Mouse (Mus musculus): ENCODE data around the gene Lrmda. TPM values are rescaled to one million over a fixed set of nuclear protein-coding genes. Genes with fewer than 3 reads are reported as not detected.

The Lrmda gene
- polyA plus RNA-seq, 1 experiment from 2014 or later = 0.57 TPM

DNA sequence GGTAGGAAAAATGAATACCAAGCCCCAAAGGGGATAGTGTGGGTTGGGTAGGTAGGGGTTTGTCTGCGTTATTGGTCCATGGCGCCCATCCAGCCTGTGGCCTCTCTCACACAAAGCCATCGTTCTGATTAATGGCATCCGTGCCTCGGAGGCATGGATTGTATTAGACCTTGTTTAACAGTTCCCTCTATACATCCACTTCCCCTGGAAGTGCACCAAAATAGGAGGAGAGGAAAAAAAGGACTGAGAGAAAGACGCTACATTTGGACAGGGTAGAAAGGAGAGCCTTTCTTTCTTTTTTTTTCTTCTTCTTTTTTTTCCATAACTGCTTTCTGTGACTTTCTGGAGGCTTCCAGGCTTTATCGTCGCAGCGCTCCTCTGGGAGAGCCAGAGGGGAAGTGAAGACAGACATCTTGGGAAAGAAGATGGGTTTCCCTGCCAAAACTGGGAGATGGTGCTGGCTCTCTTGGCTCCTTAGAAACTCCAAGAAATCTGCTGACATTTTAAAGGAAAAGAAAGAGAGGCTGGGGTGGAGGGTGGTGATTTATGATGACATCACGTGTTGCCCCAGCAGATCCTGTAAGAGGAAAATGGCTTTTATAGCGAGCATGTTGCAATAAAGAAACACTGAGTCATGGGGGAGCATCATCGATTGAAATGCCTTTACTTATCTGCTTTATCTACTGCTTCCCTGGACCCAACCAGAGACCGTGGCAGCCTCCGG, 32.6 kb downstream of the Lrmda start:
- Histone ChIP-seq H3K9me3 (no peaks in the 10 kb centered on the region), H3K9ac (no peak overlapping the region), H3K4me3 (replicated peaks) (no peak overlapping the region), H3K27me3 (replicated peaks) (no peaks in the 10 kb centered on the region), H3K27ac (peak overlapping the region; percentile 57), H3K4me2 (no peak overlapping the region), H3K36me3 (no peaks in the 10 kb centered on the region), H3K4me1 (peaks cover 23% of the 10 kb centered on the region)
- no peak for ATAC-seq (ENCODE audit: insufficient read depth, low FRiP score, low read depth)
- 45% methylated on average over 14 of the region's 14 CpGs for WGBS

DNA sequence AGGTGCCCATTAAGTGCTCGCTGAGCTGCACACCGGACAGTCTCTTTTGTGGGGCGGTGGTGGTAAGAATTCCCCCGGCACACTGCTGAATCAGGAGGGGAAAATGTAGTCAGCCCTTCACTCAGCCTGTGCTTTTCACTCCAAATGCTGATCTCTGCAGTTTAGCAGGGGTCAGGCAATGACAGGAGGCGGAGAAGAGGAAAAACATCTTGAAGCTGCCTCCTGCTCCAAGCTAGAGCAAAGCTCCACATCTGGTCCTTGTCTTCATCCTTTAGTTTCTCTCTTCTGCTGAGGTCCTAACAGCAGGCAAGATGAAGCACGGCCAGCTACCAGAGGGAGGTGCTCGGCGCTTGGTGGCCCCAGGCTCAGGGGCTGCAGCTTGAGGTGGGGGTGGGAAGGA, 36.1 kb downstream of the Lrmda start:
- no peak overlapping the region; the same call in 1 of the 2 replicates for H3K4me2 ChIP-seq
- H3K4me3 ChIP-seq (replicated peaks) = no peak overlapping the region
- H3K9ac ChIP-seq = no peak overlapping the region
- ATAC-seq (ENCODE audit: insufficient read depth, low FRiP score, low read depth) = peak; percentile 55
- peak overlapping the region; percentile 73 for H3K27ac ChIP-seq
- H3K4me1 ChIP-seq = peaks cover 23% of the 10 kb centered on the region
- no peaks in the 10 kb centered on the region for H3K9me3 ChIP-seq
- H3K36me3 ChIP-seq = no peaks in the 10 kb centered on the region
- H3K27me3 ChIP-seq (replicated peaks) = no peaks in the 10 kb centered on the region
- 44% methylated on average over 8 of the region's 8 CpGs for WGBS

DNA sequence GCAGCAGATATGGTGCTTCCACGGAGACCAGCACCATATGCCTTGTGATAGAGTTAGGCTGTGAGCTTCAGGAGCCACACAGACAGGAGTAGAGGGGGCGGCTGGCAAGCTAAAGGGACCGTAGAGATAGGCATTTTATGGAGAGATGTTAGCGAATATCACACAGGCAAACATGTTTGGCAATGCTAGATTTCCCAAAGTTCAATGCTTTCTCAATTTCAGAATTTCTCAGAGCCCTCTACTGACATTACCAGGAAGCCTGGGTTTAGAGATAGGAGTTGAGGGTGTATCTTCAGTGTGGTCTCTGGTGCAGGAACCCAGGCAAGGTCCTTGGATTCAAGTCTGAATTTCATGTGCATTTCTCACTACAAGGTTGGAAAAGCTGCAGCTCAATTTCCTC, 36.7 kb downstream of the Lrmda start:
- H3K4me3 ChIP-seq (replicated peaks) = no peak overlapping the region
- H3K4me2 ChIP-seq = no peak overlapping the region
- no peak for ATAC-seq (ENCODE audit: insufficient read depth, low FRiP score, low read depth)
- H3K9me3 ChIP-seq = no peaks in the 10 kb centered on the region
- H3K4me1 ChIP-seq = peaks cover 23% of the 10 kb centered on the region
- H3K36me3 ChIP-seq = no peaks in the 10 kb centered on the region
- H3K27me3 ChIP-seq (replicated peaks) = no peaks in the 10 kb centered on the region
- no peak overlapping the region for H3K9ac ChIP-seq
- WGBS = 71% methylated on average over 4 of the region's 4 CpGs
- H3K27ac ChIP-seq = peak overlapping the region; percentile 73

DNA sequence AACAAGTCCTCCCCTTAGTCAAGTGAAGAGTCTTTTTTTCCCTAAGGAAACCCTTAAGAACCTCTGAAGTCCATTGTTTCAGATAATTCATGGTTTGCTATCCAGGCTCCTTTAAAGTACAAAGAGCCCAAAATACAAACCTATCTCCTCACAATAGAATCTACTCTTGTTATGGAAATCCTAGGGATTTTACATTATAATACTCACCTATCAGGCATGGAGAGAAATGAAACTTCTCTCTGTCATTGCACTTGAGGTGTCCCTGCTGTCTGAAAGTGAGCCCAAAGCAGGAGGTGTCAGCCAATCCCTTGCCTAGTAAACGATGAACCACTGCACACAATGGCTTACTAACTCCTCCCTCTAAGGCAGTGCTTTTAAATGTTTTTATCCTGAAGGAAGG, 39.2 kb downstream of the Lrmda start:
- no peak overlapping the region for H3K4me2 ChIP-seq
- H3K4me3 ChIP-seq (replicated peaks) = no peak overlapping the region
- peaks cover 21% of the 10 kb centered on the region for H3K4me1 ChIP-seq
- H3K9me3 ChIP-seq = no peaks in the 10 kb centered on the region
- no peaks in the 10 kb centered on the region for H3K36me3 ChIP-seq
- H3K27me3 ChIP-seq (replicated peaks) = no peaks in the 10 kb centered on the region
- H3K27ac ChIP-seq = no peak overlapping the region
- WGBS = 37% methylated on average over 1 of the region's 1 CpGs
- no peak for ATAC-seq (ENCODE audit: insufficient read depth, low FRiP score, low read depth)
- H3K9ac ChIP-seq = no peak overlapping the region

DNA sequence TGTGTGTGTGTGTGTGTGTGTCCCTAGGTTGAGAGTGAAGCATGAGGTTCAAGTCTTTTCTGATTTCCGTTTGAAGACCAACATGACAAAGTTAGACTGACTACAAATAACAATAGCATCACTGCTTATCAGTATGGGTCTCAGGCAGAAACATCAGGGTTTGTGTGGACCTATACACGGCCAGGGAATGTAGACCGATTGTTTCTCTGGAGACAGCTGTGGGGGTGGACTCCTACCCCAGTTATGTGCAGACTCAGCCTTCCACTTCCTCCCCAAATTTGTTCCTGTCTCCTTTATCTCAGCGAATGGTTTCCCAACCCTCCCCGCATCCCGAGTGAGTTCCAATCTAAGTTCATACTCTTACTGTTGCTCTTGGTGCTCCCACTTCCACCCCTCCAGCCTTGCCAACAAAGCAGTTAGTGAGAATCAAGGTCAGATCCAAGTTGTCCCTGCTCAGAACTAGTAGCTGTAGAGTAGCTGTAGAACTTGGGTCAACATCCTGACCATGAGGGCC, 39.9 kb downstream of the Lrmda start:
- no peak overlapping the region for H3K4me3 ChIP-seq (replicated peaks)
- no peaks in the 10 kb centered on the region for H3K27me3 ChIP-seq (replicated peaks)
- no peaks in the 10 kb centered on the region for H3K9me3 ChIP-seq
- H3K9ac ChIP-seq = no peak overlapping the region
- H3K4me1 ChIP-seq = peaks cover 21% of the 10 kb centered on the region
- H3K4me2 ChIP-seq = no peak overlapping the region
- H3K36me3 ChIP-seq = no peaks in the 10 kb centered on the region
- ATAC-seq (ENCODE audit: insufficient read depth, low FRiP score, low read depth) = no peak
- H3K27ac ChIP-seq = no peak overlapping the region
- 76% methylated on average over 6 of the region's 6 CpGs for WGBS

DNA sequence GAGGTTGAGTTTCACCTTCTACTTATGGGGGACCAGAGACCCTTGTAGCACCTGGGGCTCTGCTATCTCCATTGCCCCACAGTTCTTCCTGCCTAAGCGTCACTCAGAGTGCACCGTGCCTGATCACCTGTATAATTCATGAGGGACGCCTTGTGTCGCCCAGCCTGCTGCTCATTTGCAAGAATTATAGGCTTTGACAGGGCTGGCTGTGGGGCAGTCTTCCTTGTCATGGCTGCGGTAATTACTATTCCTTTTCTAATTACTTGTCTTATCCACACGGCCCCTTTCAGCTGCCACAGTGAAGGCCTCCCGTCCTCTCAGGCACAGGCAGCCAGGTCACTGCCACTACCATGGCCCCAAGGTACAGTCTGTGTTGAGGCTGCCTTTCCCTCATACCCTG, 41.3 kb downstream of the Lrmda start:
- 84% methylated on average over 7 of the region's 7 CpGs for WGBS
- no peaks in the 10 kb centered on the region for H3K9me3 ChIP-seq
- H3K9ac ChIP-seq = no peak overlapping the region
- H3K4me2 ChIP-seq = no peak overlapping the region
- H3K27ac ChIP-seq = no peak overlapping the region
- ATAC-seq (ENCODE audit: insufficient read depth, low FRiP score, low read depth) = no peak
- no peaks in the 10 kb centered on the region for H3K27me3 ChIP-seq (replicated peaks)
- no peak overlapping the region for H3K4me3 ChIP-seq (replicated peaks)
- H3K4me1 ChIP-seq = peaks cover 11% of the 10 kb centered on the region
- no peaks in the 10 kb centered on the region for H3K36me3 ChIP-seq

DNA sequence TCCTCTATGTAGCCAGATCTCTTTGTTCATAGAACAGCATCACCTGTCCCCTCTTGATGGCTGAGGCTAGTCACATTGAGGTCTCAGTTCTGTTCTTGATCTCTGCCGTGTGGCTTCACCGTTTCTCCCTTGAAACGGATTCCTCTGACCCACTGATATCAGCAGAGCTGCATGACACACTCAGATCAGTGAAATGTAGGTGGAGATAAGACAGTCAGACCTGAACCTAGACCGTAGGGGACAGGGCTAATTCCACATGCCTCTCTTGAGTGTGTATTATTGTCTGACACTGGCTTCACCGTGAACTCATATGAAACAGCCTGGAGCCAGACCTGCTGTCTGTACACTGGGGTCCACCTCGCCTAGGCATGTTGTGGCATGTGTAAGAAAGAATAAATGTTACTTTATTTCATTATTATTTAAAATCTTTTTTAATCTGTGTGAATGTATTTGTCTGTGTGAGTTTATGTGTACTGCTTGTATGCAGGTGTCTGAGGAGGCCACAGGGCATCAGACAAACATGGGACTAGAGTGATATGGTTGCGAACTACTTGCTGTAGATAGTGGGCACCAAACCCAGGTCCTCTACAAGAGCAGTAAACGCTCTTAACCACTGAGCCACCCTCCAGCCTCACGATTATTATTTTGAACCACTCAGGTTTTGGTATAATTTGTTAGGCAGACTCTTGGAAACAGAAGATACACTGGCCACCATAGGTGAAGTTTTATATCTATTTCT, 42.8 kb downstream of the Lrmda start:
- Histone ChIP-seq H3K27me3 (replicated peaks) (no peaks in the 10 kb centered on the region), H3K4me1 (no peaks in the 10 kb centered on the region), H3K9me3 (no peaks in the 10 kb centered on the region), H3K9ac (no peak overlapping the region), H3K4me2 (no peak overlapping the region), H3K27ac (no peak overlapping the region), H3K4me3 (replicated peaks) (no peak overlapping the region), H3K36me3 (no peaks in the 10 kb centered on the region)
- ATAC-seq (ENCODE audit: insufficient read depth, low FRiP score, low read depth) = no peak
- WGBS = 85% methylated on average over 9 of the region's 9 CpGs

DNA sequence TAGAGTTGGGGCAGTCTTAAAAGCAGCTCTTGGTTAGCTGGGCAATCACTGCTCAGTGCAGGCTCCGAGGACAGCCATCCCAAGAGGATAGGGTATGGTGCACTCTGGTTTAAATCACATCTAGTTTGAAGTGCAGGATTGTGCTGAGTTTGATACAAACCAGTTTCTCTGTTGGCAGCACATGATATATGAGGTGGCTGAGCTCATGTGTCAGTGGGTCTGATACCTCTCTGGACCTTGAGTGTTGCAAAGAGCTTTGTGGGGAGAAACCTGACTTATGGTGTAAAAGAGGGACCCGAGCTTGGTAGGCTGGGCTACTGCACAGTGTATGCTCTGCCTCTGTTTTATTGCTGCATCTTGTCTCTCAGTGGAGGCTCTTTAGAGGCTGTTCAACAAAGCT, 49.7 kb downstream of the Lrmda start:
- no peak overlapping the region for H3K27ac ChIP-seq
- WGBS = 40% methylated on average over 2 of the region's 2 CpGs
- ATAC-seq (ENCODE audit: insufficient read depth, low FRiP score, low read depth) = 0 out of 2 replicates have a peak, but pooled peaks have one; percentile 31

DNA sequence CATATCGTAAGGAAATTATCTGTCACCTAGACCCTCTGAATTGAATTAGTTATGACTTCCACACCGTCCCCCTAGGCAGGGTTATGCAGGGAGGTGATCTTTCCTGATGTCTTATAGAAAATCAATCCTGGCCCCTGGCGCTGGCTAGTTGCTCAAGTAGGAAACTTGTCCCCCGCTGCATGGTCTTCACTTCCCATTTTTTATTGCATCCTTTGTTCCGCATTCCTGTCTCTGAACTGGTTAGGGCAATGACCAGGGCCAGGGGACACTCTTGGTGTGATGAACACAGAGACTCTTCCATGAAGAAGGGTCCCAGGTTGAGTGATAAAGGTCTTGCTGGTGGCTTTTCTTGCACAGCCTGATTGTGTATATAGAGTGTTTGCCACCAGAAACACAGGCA, 53.9 kb downstream of the Lrmda start:
- 88% methylated on average over 5 of the region's 5 CpGs for WGBS
- no peaks in the 10 kb centered on the region for H3K4me1 ChIP-seq

More for the DNA sequence above, 49.7 kb downstream of the Lrmda start:
- Histone ChIP-seq H3K9ac (no peak overlapping the region), H3K4me2 (no peak overlapping the region), H3K27me3 (replicated peaks) (no peaks in the 10 kb centered on the region), H3K9me3 (no peaks in the 10 kb centered on the region), H3K4me1 (no peaks in the 10 kb centered on the region), H3K36me3 (no peaks in the 10 kb centered on the region), H3K4me3 (replicated peaks) (no peak overlapping the region)

DNA sequence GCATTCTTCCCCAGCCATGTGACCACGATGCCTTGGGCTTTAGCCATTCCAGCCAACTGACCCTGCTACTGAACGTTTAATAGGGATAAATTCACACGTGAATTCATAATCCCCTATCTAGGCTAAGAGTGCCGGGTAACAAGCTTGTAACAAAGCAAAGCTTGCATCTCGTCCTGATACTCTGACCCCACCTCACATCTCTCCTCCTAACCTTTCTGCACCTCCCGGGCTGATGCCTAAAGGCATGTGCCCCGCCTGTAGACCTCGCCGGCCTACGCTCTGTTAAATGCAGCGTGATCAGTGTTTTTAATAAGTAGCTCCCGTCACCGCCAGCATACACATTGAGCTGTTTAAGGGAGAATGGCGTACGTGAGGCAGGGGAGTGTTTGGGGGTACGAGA, 54.7 kb downstream of the Lrmda start:
- no peak overlapping the region for H3K9ac ChIP-seq
- no peak overlapping the region for H3K27ac ChIP-seq
- H3K36me3 ChIP-seq = no peaks in the 10 kb centered on the region
- no peak overlapping the region for H3K4me2 ChIP-seq
- ATAC-seq (ENCODE audit: insufficient read depth, low FRiP score, low read depth) = no peak
- WGBS = 62% methylated on average over 16 of the region's 16 CpGs
- H3K27me3 ChIP-seq (replicated peaks) = no peaks in the 10 kb centered on the region
- no peaks in the 10 kb centered on the region for H3K4me1 ChIP-seq
- no peak overlapping the region for H3K4me3 ChIP-seq (replicated peaks)
- H3K9me3 ChIP-seq = no peaks in the 10 kb centered on the region

More for the DNA sequence above, 53.9 kb downstream of the Lrmda start:
- Histone ChIP-seq H3K4me2 (no peak overlapping the region), H3K36me3 (no peaks in the 10 kb centered on the region), H3K4me3 (replicated peaks) (no peak overlapping the region), H3K9ac (no peak overlapping the region), H3K9me3 (no peaks in the 10 kb centered on the region), H3K27me3 (replicated peaks) (no peaks in the 10 kb centered on the region), H3K27ac (no peak overlapping the region)
- no peak for ATAC-seq (ENCODE audit: insufficient read depth, low FRiP score, low read depth)

DNA sequence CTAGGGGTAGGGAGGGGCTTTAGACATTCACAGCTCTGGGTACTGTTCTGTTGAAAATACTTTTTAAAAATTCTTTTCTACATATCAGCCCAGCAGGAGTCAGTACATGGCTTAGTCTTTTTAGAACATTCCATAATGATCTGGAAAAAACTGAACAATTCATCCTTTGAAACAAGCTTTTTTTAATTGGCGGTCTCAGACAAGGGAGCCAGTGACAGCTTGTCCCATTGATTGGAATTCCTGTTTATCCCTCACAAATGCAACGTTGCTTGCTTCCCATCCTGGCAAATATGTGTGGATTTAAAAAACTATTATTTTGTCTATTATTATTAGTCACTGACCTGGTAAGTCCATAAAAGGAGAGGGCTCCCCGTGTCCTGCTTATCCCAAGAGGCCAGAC, 64.4 kb downstream of the Lrmda start:
- H3K27me3 ChIP-seq (replicated peaks) = no peaks in the 10 kb centered on the region
- H3K27ac ChIP-seq = no peak overlapping the region
- no peak for ATAC-seq (ENCODE audit: insufficient read depth, low FRiP score, low read depth)
- no peaks in the 10 kb centered on the region for H3K36me3 ChIP-seq
- 73% methylated on average over 3 of the region's 3 CpGs for WGBS
- H3K9ac ChIP-seq = no peak overlapping the region
- no peak overlapping the region for H3K4me2 ChIP-seq
- no peak overlapping the region for H3K4me3 ChIP-seq (replicated peaks)
- peaks cover 3% of the 10 kb centered on the region; the same call in 1 of the 2 replicates for H3K4me1 ChIP-seq
- H3K9me3 ChIP-seq = no peaks in the 10 kb centered on the region

DNA sequence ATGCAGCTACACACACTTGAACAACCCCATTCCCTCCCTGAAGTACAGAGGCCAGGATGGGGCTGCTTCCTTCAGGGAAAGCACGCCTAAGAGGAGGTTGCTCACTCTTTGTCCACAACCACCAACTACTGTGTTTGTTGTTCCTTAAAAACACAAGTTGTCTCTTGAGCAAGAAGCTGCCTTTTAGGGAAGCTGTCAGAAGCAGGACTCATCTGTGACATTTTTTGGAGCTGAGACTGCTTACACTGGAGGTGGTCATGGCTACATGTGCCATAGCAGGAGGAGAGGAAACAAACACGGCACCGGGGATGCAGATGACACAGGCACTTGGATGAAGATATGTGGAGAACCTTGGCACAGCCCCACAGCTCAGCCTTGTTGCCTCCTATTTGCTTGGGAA, 65.9 kb downstream of the Lrmda start:
- Histone ChIP-seq H3K36me3 (no peaks in the 10 kb centered on the region), H3K27me3 (replicated peaks) (no peaks in the 10 kb centered on the region), H3K9ac (no peak overlapping the region), H3K4me2 (no peak overlapping the region), H3K4me1 (peaks cover 18% of the 10 kb centered on the region), H3K4me3 (replicated peaks) (no peak overlapping the region), H3K9me3 (no peaks in the 10 kb centered on the region), H3K27ac (no peak overlapping the region)
- 87% methylated on average over 3 of the region's 3 CpGs for WGBS
- no peak for ATAC-seq (ENCODE audit: insufficient read depth, low FRiP score, low read depth)

All from stomach, embryonic 15.5 days (tissue).